Mouse (Mus musculus): Measurements from ENCODE around the gene Elobl. TPM values are rescaled to one million over a fixed set of nuclear protein-coding genes. Genes with fewer than 3 reads are reported as not detected.

Gene Elobl
- polyA plus RNA-seq, 1 experiment from 2014 or later: not detected

- Histone ChIP-seq H3K36me3 (peaks cover 20% of the 10 kb centered on the region), H3K9ac (no peak overlapping the region), H3K4me3 (replicated peaks) (no peak overlapping the region), H3K4me1 (replicated peaks) (no peaks in the 10 kb centered on the region), H3K4me2 (replicated peaks) (no peak overlapping the region), H3K27me3 (replicated peaks) (no peaks in the 10 kb centered on the region), H3K9me3 (no peaks in the 10 kb centered on the region), H3K27ac (no peak overlapping the region)
- ATAC-seq: no peak
- 85% methylated on average over 5 of the region's 5 CpGs for WGBS
Observed at GRCm38 (mm10) chr11:88926566-88926965, 40.2 kb downstream of the Elobl start.

Other genes with a start within 250 kb of the Elobl start
- 10.9 and 11.1 TPM in 2 replicates for gene Msi2, start 248.4 kb downstream of the Elobl start, polyA plus RNA-seq (2015; fragmentation: Nextera tagmentation; extraction: Ambion mirVana)
- gene Akap1, start 102.3 kb downstream of the Elobl start, polyA plus RNA-seq (2015; fragmentation: Nextera tagmentation; extraction: Ambion mirVana): 27.8 and 28.3 TPM in 2 replicates
- gene Scpep1, start 11.5 kb downstream of the Elobl start, polyA plus RNA-seq (2015; fragmentation: Nextera tagmentation; extraction: Ambion mirVana): 131 and 142 TPM in 2 replicates
- 12.4 and 13.9 TPM in 2 replicates for gene Coil, start 3.3 kb upstream of the Elobl start, polyA plus RNA-seq (2015; fragmentation: Nextera tagmentation; extraction: Ambion mirVana)
- gene Trim25, start 32.4 kb upstream of the Elobl start, polyA plus RNA-seq (2015; fragmentation: Nextera tagmentation; extraction: Ambion mirVana): 27.8 and 29.0 TPM in 2 replicates
- gene Dgke, start 99.9 kb upstream of the Elobl start, polyA plus RNA-seq (2015; fragmentation: Nextera tagmentation; extraction: Ambion mirVana): 3.2 TPM in 2 replicates
- 1.1 and 1.8 TPM in 2 replicates for gene Gm525, start 106.9 kb upstream of the Elobl start, polyA plus RNA-seq (2015; fragmentation: Nextera tagmentation; extraction: Ambion mirVana)